Mouse (Mus musculus): ENCODE measurements around the gene Ankrd13d. TPM values are rescaled to one million over a fixed set of nuclear protein-coding genes. Genes with fewer than 3 reads are reported as not detected.

The Ankrd13d gene
- polyA plus RNA-seq, 1 experiment from 2014 or later = 1.4 TPM

DNA sequence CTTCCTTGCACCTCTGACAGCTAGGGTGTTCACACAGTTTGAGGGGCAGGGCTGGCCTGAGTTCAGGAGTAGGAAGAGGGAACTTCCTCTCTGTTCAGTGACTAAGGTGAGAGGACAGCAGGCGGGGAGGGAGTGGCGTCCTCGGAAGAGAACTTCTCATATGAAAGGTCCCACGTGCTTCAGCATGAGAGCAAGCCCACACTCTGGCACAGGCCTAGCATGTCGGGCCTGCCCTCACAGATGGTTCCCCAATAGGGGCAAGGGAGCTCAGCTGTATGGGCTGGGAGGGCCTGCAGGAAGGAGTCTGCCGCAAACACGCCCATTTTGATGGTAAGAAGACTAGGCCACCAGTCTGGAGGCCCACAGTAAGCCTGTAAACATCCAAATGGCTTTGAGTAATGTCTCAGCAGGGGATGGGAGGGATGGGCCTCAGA is 17.4 kb upstream of the Ankrd13d start:
- H3K9me3 ChIP-seq (replicated peaks) = no peaks in the 10 kb centered on the region
- peak; percentile 41; the same call in 1 of the 2 replicates for ATAC-seq
- peak overlapping the region; percentile 14; the same call in 1 of the 2 replicates for H3K9ac ChIP-seq
- H3K36me3 ChIP-seq = peaks cover 39% of the 10 kb centered on the region
- H3K4me1 ChIP-seq = peaks cover 98% of the 10 kb centered on the region
- 23% methylated on average over 7 of the region's 7 CpGs for WGBS (ENCODE audit: insufficient replicate concordance)
- H3K27ac ChIP-seq = peak overlapping the region; percentile 71
- peak overlapping the region; percentile 73 for H3K4me2 ChIP-seq
- no peaks in the 10 kb centered on the region for H3K27me3 ChIP-seq (replicated peaks)
- no peak overlapping the region for H3K4me3 ChIP-seq

DNA sequence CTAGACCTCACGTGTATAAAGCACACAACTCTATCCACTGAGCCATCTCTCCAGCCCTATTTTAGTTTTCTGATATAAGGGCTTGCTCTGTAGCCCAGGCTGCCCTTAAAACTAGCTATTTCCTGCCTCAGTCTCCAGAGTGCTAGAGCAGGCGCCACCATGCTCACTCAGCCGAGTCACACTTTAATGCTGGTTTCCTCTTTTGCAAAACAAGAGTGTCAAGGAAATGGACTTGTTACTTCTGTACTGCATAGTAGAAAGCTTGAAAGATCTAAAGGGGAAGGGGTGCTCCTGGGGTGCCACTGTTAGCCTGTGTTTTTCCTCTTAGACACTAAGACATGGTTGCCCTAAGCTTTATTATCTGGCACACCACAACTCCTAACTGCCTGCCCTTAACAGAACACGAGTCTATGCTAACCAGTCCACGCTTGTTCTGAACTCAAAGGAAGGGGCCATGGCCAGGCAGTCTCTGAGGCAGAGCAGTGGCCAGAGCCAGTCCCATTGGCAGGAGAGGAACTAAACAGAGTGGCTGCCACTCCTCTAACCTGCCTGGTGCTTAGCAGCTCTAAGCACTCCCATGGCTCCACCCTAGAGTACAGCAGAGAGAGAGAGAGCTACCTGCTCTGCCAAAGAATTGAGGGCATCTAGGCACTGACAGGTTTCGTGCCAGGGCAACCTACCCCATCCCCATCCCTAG is 16.8 kb upstream of the Ankrd13d start:
- ATAC-seq = peak; percentile 18; the same call in 1 of the 2 replicates
- WGBS (ENCODE audit: insufficient replicate concordance) = 44% methylated on average over 6 of the region's 6 CpGs
- Histone ChIP-seq H3K4me1 (peaks cover 98% of the 10 kb centered on the region), H3K4me3 (no peak overlapping the region), H3K4me2 (peak overlapping the region; percentile 73), H3K36me3 (peaks cover 43% of the 10 kb centered on the region), H3K27me3 (replicated peaks) (no peaks in the 10 kb centered on the region), H3K9ac (no peak overlapping the region), H3K9me3 (replicated peaks) (no peaks in the 10 kb centered on the region), H3K27ac (peak overlapping the region; percentile 71)

GRCm38 (mm10) chr19:4299126-4299525 is 16.2 kb upstream of the Ankrd13d start:
- Histone ChIP-seq H3K4me3 (no peak overlapping the region), H3K9me3 (replicated peaks) (no peaks in the 10 kb centered on the region), H3K4me2 (peak overlapping the region; percentile 73), H3K27me3 (replicated peaks) (no peaks in the 10 kb centered on the region), H3K27ac (peak overlapping the region; percentile 71), H3K36me3 (peaks cover 47% of the 10 kb centered on the region), H3K4me1 (peaks cover 98% of the 10 kb centered on the region), H3K9ac (no peak overlapping the region)
- 75% methylated on average over 7 of the region's 7 CpGs for WGBS (ENCODE audit: insufficient replicate concordance)
- ATAC-seq = no peak

- Histone ChIP-seq H3K36me3 (peaks cover 50% of the 10 kb centered on the region), H3K4me1 (peaks cover 96% of the 10 kb centered on the region), H3K9ac (no peak overlapping the region), H3K27ac (peak overlapping the region; percentile 71; the same call in 1 of the 2 replicates), H3K4me3 (no peak overlapping the region), H3K9me3 (replicated peaks) (no peaks in the 10 kb centered on the region), H3K27me3 (replicated peaks) (no peaks in the 10 kb centered on the region), H3K4me2 (no peak overlapping the region)
- 67% methylated on average over 17 of the region's 17 CpGs for WGBS (ENCODE audit: insufficient replicate concordance)
- ATAC-seq = no peak
These were observed 15.6 kb upstream of the Ankrd13d start for GRCm38 (mm10) chr19:4298322-4299121.

- peaks cover 56% of the 10 kb centered on the region for H3K36me3 ChIP-seq
- H3K9me3 ChIP-seq (replicated peaks) = no peaks in the 10 kb centered on the region
- no peak for ATAC-seq
- WGBS (ENCODE audit: insufficient replicate concordance) = 60% methylated on average over 5 of the region's 5 CpGs
- H3K27ac ChIP-seq = no peak overlapping the region
- peaks cover 90% of the 10 kb centered on the region for H3K4me1 ChIP-seq
- no peaks in the 10 kb centered on the region for H3K27me3 ChIP-seq (replicated peaks)
- no peak overlapping the region for H3K4me3 ChIP-seq
- H3K4me2 ChIP-seq = no peak overlapping the region
- H3K9ac ChIP-seq = no peak overlapping the region
These were observed 14.9 kb upstream of the Ankrd13d start for GRCm38 (mm10) chr19:4297851-4298250.

GRCm38 (mm10) chr19:4296611-4297010 is 13.7 kb upstream of the Ankrd13d start:
- Histone ChIP-seq H3K27ac (peak overlapping the region; percentile 27; the same call in 1 of the 2 replicates), H3K4me2 (no peak overlapping the region)
- no peak for ATAC-seq

GRCm38 (mm10) chr19:4295391-4295790 is 12.5 kb upstream of the Ankrd13d start:
- no peaks in the 10 kb centered on the region for H3K9me3 ChIP-seq (replicated peaks)
- H3K36me3 ChIP-seq = peaks cover 74% of the 10 kb centered on the region
- no peak for ATAC-seq
- no peaks in the 10 kb centered on the region for H3K27me3 ChIP-seq (replicated peaks)
- peaks cover 65% of the 10 kb centered on the region for H3K4me1 ChIP-seq
- no peak overlapping the region for H3K9ac ChIP-seq
- H3K27ac ChIP-seq = peak overlapping the region; percentile 63
- H3K4me2 ChIP-seq = no peak overlapping the region
- WGBS (ENCODE audit: insufficient replicate concordance) = 76% methylated on average over 4 of the region's 4 CpGs
- no peak overlapping the region for H3K4me3 ChIP-seq

More at GRCm38 (mm10) chr19:4296611-4297010, 13.7 kb upstream of the Ankrd13d start:
- Histone ChIP-seq H3K9me3 (replicated peaks) (no peaks in the 10 kb centered on the region), H3K9ac (0 out of 2 replicates have a peak overlapping the region, but pooled peaks have one; percentile 27), H3K36me3 (peaks cover 68% of the 10 kb centered on the region), H3K4me3 (no peak overlapping the region), H3K4me1 (peaks cover 77% of the 10 kb centered on the region), H3K27me3 (replicated peaks) (no peaks in the 10 kb centered on the region)
- WGBS (ENCODE audit: insufficient replicate concordance) = 80% methylated on average over 2 of the region's 2 CpGs

DNA sequence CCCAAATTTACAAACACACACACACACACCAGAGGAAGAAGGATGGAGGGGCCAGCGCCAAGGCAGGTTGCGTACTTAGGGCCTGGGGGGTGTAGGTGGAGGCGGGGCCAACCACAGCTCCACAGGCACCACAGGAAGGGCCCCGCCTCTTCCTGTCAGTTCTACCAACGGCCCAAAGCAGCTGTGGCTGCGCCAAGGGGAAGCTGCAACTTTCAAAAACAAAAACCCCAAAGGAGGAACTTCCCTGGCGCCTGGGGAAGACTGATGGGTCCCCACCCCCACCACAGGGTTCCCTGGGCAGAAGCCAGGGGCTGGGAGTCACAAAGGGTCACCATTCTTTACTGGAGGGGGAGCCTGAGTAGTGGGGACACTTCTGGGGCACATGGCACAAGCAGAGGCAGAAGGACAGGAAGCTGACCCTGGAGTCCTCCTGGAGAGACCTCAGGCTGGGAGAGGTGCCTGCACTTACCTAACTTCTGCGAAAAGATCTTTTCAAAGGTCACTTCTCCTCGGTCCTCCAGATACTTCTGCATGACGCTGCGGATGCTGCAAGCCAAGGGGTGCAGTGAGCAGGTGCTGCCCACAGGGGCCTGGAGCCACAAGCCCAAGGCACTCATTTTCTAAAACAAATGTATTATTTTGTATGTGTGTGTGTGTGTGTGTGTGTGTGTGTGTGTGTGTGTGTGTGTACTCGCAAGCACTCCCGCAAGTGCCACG is 11.6 kb upstream of the Ankrd13d start:
- no peaks in the 10 kb centered on the region for H3K9me3 ChIP-seq (replicated peaks)
- no peaks in the 10 kb centered on the region for H3K27me3 ChIP-seq (replicated peaks)
- peaks cover 56% of the 10 kb centered on the region for H3K4me1 ChIP-seq
- peaks cover 83% of the 10 kb centered on the region for H3K36me3 ChIP-seq
- peak overlapping the region; percentile 49 for H3K4me2 ChIP-seq
- 38% methylated on average over 14 of the region's 14 CpGs for WGBS (ENCODE audit: insufficient replicate concordance)
- H3K9ac ChIP-seq = no peak overlapping the region
- peak; percentile 58 for ATAC-seq
- H3K27ac ChIP-seq = peak overlapping the region; percentile 63
- no peak overlapping the region for H3K4me3 ChIP-seq

DNA sequence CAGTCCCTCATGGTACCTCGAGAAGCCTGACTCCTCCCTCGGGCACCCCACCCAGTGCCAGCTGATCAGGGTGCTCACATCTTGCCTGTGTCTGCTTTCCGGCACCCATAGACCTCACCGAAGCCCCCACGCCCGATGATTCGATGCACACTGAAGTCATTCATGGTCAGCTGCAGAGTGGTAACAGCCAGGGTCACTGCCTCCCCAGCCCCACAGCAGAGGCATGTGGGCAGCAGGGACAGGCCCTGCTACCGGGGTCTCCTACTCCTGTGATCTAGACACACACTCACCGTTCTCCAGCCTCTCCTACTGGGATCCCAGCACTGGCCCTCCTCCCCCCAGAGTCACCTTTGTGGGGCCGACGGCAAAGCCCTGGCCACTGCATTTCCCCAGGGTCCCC is 8.2 kb upstream of the Ankrd13d start:
- 80% methylated on average over 11 of the region's 11 CpGs for WGBS (ENCODE audit: insufficient replicate concordance)
- H3K36me3 ChIP-seq = peaks cover 92% of the 10 kb centered on the region
- ATAC-seq = no peak

GRCm38 (mm10) chr19:4290749-4291148 is 7.8 kb upstream of the Ankrd13d start:
- Histone ChIP-seq H3K4me2 (no peak overlapping the region), H3K9me3 (replicated peaks) (no peaks in the 10 kb centered on the region), H3K9ac (no peak overlapping the region), H3K27ac (no peak overlapping the region), H3K4me1 (peaks cover 20% of the 10 kb centered on the region), H3K36me3 (peaks cover 93% of the 10 kb centered on the region), H3K4me3 (no peak overlapping the region), H3K27me3 (replicated peaks) (no peaks in the 10 kb centered on the region)
- 82% methylated on average over 15 of the region's 15 CpGs for WGBS (ENCODE audit: insufficient replicate concordance)
- ATAC-seq = no peak

More for the DNA sequence above, 8.2 kb upstream of the Ankrd13d start:
- Histone ChIP-seq H3K4me1 (peaks cover 23% of the 10 kb centered on the region), H3K27me3 (replicated peaks) (no peaks in the 10 kb centered on the region), H3K4me3 (no peak overlapping the region), H3K4me2 (no peak overlapping the region), H3K27ac (no peak overlapping the region), H3K9me3 (replicated peaks) (no peaks in the 10 kb centered on the region), H3K9ac (no peak overlapping the region)

DNA sequence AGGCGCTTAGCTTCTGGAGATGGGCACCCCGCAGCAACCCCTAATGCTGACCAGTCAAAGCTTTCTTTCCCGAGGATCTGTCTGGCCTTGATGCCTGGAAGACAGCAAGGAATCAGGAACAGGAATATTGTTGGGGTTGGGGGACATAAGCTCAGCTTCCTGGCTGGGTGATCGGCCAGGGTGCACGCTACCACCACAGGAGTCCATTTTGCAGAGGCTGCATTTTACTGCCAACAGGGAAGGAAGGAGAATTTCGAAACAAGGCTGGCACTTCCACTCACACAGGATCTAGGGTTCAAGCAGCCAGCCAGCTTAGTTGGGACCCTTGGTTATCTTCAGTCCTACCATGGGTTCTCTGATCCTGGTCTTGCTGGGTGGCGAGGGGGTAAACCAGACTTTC is 716 bp upstream of the Ankrd13d start:
- no peak overlapping the region for H3K27ac ChIP-seq
- H3K4me2 ChIP-seq = peak overlapping the region; percentile 94
- whole genome bisulfite sequencing (ENCODE audit: insufficient replicate concordance) = 26% methylated on average over 7 of the region's 7 CpGs
- H3K4me1 ChIP-seq = peaks cover 17% of the 10 kb centered on the region
- no peak overlapping the region for H3K9ac ChIP-seq
- no peaks in the 10 kb centered on the region; the same call in 1 of the 2 replicates for H3K9me3 ChIP-seq (replicated peaks)
- no peak for ATAC-seq
- H3K36me3 ChIP-seq = peaks cover 37% of the 10 kb centered on the region
- H3K4me3 ChIP-seq = peak overlapping the region; percentile 65
- peaks cover 13% of the 10 kb centered on the region for H3K27me3 ChIP-seq (replicated peaks)

Measured in liver, embryonic 12.5 days (tissue).